Mouse (Mus musculus) small intestine, adult 2 months (tissue): Measurements from ENCODE around the gene Gm21488. TPM values are rescaled to one million over a fixed set of nuclear protein-coding genes. Genes with fewer than 3 reads are reported as not detected.
"Not testable (repeated sequence)": the region's sequence is repeated elsewhere in the genome, so short reads cannot be mapped to it uniquely, and the experiment has no call there.

ENCODE experiments used
- H3K27ac ChIP-seq: fragments of 200-500 bp; 2 replicates; pipeline ENCODE4 v1.5.1; 2012; ENCODE audit warnings: low read depth, low read length, control low read depth, inconsistent platforms; ENCODE audit not compliant: insufficient read depth
- H3K27me3 ChIP-seq: fragments of 200-500 bp; 2 replicates; pipeline ENCODE4 v1.6.1; 2012; ENCODE audit warnings: mild to moderate bottlenecking, moderate library complexity, low read length, inconsistent platforms; ENCODE audit not compliant: control insufficient read depth, insufficient read depth
- H3K36me3 ChIP-seq: fragments of 200-500 bp; 2 replicates; pipeline ENCODE4 v1.6.1; 2012; ENCODE audit warnings: mild to moderate bottlenecking, low read length, control low read depth, inconsistent platforms; ENCODE audit not compliant: control insufficient read depth, insufficient read depth
- H3K4me1 ChIP-seq: fragments of 200-500 bp; 2 replicates; pipeline ENCODE4 v1.6.1; 2012; ENCODE audit warnings: low read length, inconsistent platforms, mixed read lengths; ENCODE audit not compliant: control insufficient read depth, insufficient read depth, insufficient read length
- H3K4me3 ChIP-seq: fragments of 200-500 bp; 2 replicates; pipeline ENCODE4 v1.5.1; 2012; ENCODE audit warnings: low read depth, mild to moderate bottlenecking, control low read depth, inconsistent platforms, low read length, moderate library complexity
- WGBS: fragments of 180-500 bp; shearing (Covaris S2); methylation state at CpG from one replicate; pipeline ENCODE4 v1.1.7; 2018; 5-methylcytosine and 5-hydroxymethylcytosine counted together
- polyA plus RNA-seq: library from polyadenylated mRNA; depleted of rRNA; stranded (reverse); fragments of >200 nt; gene quantifications from 2 replicates; pipeline ENCODE4 v1.2.3, GENCODE M21; 2012; rRNA removed

Gene Gm21488
- polyA plus RNA-seq = not detected in 2 replicates

DNA sequence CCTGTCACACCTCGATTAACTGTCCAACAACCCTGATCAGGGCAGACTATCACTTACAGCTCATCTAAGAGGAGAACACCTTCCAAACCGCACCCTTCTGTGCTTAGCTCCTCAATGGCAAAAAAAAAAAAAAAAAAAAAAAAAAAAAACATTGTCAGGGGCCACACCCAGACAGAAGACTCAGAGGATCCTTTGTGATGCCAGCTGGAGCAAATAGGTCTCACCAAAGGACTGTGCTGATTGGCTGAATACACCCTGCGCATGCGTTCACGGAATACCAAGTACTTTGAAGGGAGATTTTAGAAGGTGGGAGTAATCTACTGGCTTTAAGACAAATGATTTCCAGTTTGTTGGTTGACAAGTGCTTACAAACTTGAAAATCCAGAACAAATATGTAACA lies at the start of gene Gm21488:
TSS of gene Gm21488 (minus strand) at position 101 of the 400 bp plus-strand sequence.
- H3K4me1 ChIP-seq, H3K27me3 ChIP-seq, H3K36me3 ChIP-seq, H3K4me3 ChIP-seq, H3K27ac ChIP-seq: not testable (repeated sequence)
- WGBS = no CpG with 5 or more reads among the region's 5 CpGs
